ENCODE assay signal across 12 mouse cellular contexts in genomic region chr15:80115256-80115655, GRCm38 (mm10). TPM values are rescaled to one million over a fixed set of nuclear protein-coding genes. Genes with fewer than 3 reads are reported as not detected.
A peak's percentile ranks its signal among the peaks of the same experiment; 100 is the strongest.
DNase-seq lines count a peak whose midpoint lies in the region; ATAC-seq lines count a peak whose summit lies in the region.
"Had no signal": no experiment of that assay in that cellular context is flagged by ENCODE, and none has a peak within 500 bp of the region (broad histone marks: within the 10 kb centered on the region; RNA-seq: fewer than 3 reads in every experiment).

No protein-coding gene starts in this region.

- 48% methylated on average over 5 of the region's 5 CpGs for WGBS in heart, embryonic 13.5 days
- 53% methylated on average over 5 of the region's 5 CpGs for WGBS in liver, embryonic 12.5 days (ENCODE audit: insufficient replicate concordance)

- DNase-seq in heart, postnatal 25 days (ENCODE audit: low spot score): no peak
- DNase-seq in 3134 (ENCODE audit: extremely low read depth, insufficient read length, low spot score): peak; percentile 42
- peak; percentile 36 for DNase-seq in NIH3T3 (ENCODE audit: low read depth)
- no peak for DNase-seq in adrenal gland, adult (ENCODE audit: inconsistent age in 2 of 2, low spot score in 1 of 2)
- no peak for DNase-seq in adrenal gland, postnatal 25 days
- DNase-seq: heart, postnatal 14 days; thymus, adult 18-20 months had no signal

- 0 out of 2 replicates have a peak, but pooled peaks cover 6% of the 10 kb centered on the region for H3K27me3 ChIP-seq in heart, embryonic 13.5 days (replicated peaks)
- H3K27me3 ChIP-seq in liver, embryonic 12.5 days (replicated peaks): no peaks in the 10 kb centered on the region

- H3K36me3 ChIP-seq in heart, embryonic 13.5 days: 0 out of 2 replicates have a peak, but pooled peaks cover 6% of the 10 kb centered on the region
- H3K36me3 ChIP-seq in liver, embryonic 12.5 days: 0 out of 2 replicates have a peak, but pooled peaks cover 7% of the 10 kb centered on the region

- H3K9me3 ChIP-seq in heart, embryonic 13.5 days: no peaks in the 10 kb centered on the region
- H3K9me3 ChIP-seq in liver, embryonic 12.5 days (replicated peaks): no peaks in the 10 kb centered on the region

- intact Hi-C loops in heart, postnatal 25 days (cut with DNase I): no loop called here

- no peak overlapping the region for H3K27ac ChIP-seq in heart, embryonic 13.5 days (replicated peaks)
- peak overlapping the region; percentile 41; the same call in 1 of the 2 replicates for H3K27ac ChIP-seq in liver, embryonic 12.5 days
- H3K27ac ChIP-seq: kidney, postnatal 0 days had no signal

- H3K4me2 ChIP-seq in heart, embryonic 13.5 days: peak overlapping the region; percentile 49
- peak overlapping the region; percentile 51 for H3K4me2 ChIP-seq in liver, embryonic 12.5 days

- peak overlapping the region; percentile 28 for H3K4me3 ChIP-seq in heart, embryonic 13.5 days
- peak overlapping the region; percentile 35 for H3K4me3 ChIP-seq in liver, embryonic 12.5 days

- no peak for ATAC-seq in heart, embryonic 13.5 days (ENCODE audit: extremely low read depth, insufficient number of reproducible peaks, low FRiP score, low TSS enrichment)
- peak; percentile 29; the same call in 1 of the 2 replicates for ATAC-seq in liver, embryonic 12.5 days
- ATAC-seq in megakaryocyte progenitor cell, adult 5-6 weeks (replicated peaks; ENCODE audit: poor library complexity): no peak

- H3K4me1 ChIP-seq in heart, embryonic 13.5 days: peaks cover 7% of the 10 kb centered on the region; the same call in 1 of the 2 replicates
- H3K4me1 ChIP-seq in liver, embryonic 12.5 days: peaks cover 38% of the 10 kb centered on the region

- H3K9ac ChIP-seq in heart, embryonic 13.5 days: no peak overlapping the region
- 0 out of 2 replicates have a peak overlapping the region, but pooled peaks have one; percentile 29 for H3K9ac ChIP-seq in liver, embryonic 12.5 days

RNA-seq across cellular contexts. Expression of gene Tab1, which starts 17.7 kb away (rescaled TPM):
- polyA plus RNA-seq in heart, embryonic 13.5 days (2015; fragmentation: Nextera tagmentation; extraction: Ambion mirVana): 29.4 and 31.1 TPM in 2 replicates
- 10 to 100 TPM; 23.7 to 26.5 TPM for total RNA-seq in heart, postnatal 25 days (2021)
- 18.5 and 18.9 TPM in 2 replicates for polyA plus RNA-seq in liver, embryonic 12.5 days (2016; fragmentation: Nextera tagmentation; extraction: Ambion mirVana)
- 4.0 and 6.0 TPM in 2 replicates for total RNA-seq in megakaryocyte progenitor cell, adult 5-6 weeks (2015)
- total RNA-seq in megakaryocyte progenitor cell, adult 5-6 weeks (2017): 15.7 and 19.2 TPM in 2 replicates
- 20.5 and 26.7 TPM in 2 replicates for total RNA-seq in adrenal gland, postnatal 25 days (2021)

RNA-seq across cellular contexts. Expression of gene Rpl3, which starts 23.6 kb away (rescaled TPM):
- 603 and 677 TPM in 2 replicates for polyA plus RNA-seq in heart, embryonic 13.5 days (2015; fragmentation: Nextera tagmentation; extraction: Ambion mirVana)
- 100 to 1,000 TPM; 154 to 183 TPM for total RNA-seq in heart, postnatal 25 days (2021)
- polyA plus RNA-seq in liver, embryonic 12.5 days (2016; fragmentation: Nextera tagmentation; extraction: Ambion mirVana): 912 and 924 TPM in 2 replicates
- 2,120 and 2,179 TPM in 2 replicates for total RNA-seq in megakaryocyte progenitor cell, adult 5-6 weeks (2015)
- total RNA-seq in megakaryocyte progenitor cell, adult 5-6 weeks (2017): 3,037 and 3,138 TPM in 2 replicates
- 485 and 642 TPM in 2 replicates for total RNA-seq in adrenal gland, postnatal 25 days (2021)

RNA-seq across cellular contexts. Expression of gene Syngr1, which starts 24.1 kb away (rescaled TPM):
- 27.3 and 30.7 TPM in 2 replicates for polyA plus RNA-seq in heart, embryonic 13.5 days (2015; fragmentation: Nextera tagmentation; extraction: Ambion mirVana)
- total RNA-seq in heart, postnatal 25 days (2021): 10 to 100 TPM; 77.5 to 92.2 TPM
- 20.4 and 21.9 TPM in 2 replicates for polyA plus RNA-seq in liver, embryonic 12.5 days (2016; fragmentation: Nextera tagmentation; extraction: Ambion mirVana)
- 2.1 and 3.6 TPM in 2 replicates for total RNA-seq in megakaryocyte progenitor cell, adult 5-6 weeks (2015)
- 1.5 and 1.8 TPM in 2 replicates for total RNA-seq in megakaryocyte progenitor cell, adult 5-6 weeks (2017)
- total RNA-seq in adrenal gland, postnatal 25 days (2021): 22.2 and 27.6 TPM in 2 replicates

RNA-seq across cellular contexts. Expression of gene Mgat3, which starts 58.3 kb away (rescaled TPM):
- polyA plus RNA-seq in heart, embryonic 13.5 days (2015; fragmentation: Nextera tagmentation; extraction: Ambion mirVana): 1.2 and 1.3 TPM in 2 replicates
- total RNA-seq in heart, postnatal 25 days (2021): 1 to 10 TPM; 1.5 to 1.6 TPM
- 0.96 and 1.2 TPM in 2 replicates for polyA plus RNA-seq in liver, embryonic 12.5 days (2016; fragmentation: Nextera tagmentation; extraction: Ambion mirVana)
- total RNA-seq in megakaryocyte progenitor cell, adult 5-6 weeks (2015): not detected in 2 replicates
- total RNA-seq in megakaryocyte progenitor cell, adult 5-6 weeks (2017): not detected in 2 replicates
- total RNA-seq in adrenal gland, postnatal 25 days (2021): 5.9 and 7.4 TPM in 2 replicates
- total RNA-seq: megakaryocyte, adult 5-6 weeks had no signal

Comparison
In these comparisons a context has a peak if more than half of its experiments do, and no peak if none do; other contexts are left out.
1. DNase-seq: peak in 3134 (single experiment) and NIH3T3 (single experiment); none in heart, postnatal 25 days (single experiment), adrenal gland, adult (0 of 2) and adrenal gland, postnatal 25 days (single experiment).